Mouse (Mus musculus) C2C12 (cell line): Measurements from ENCODE around the gene H2-D1. TPM values are rescaled to one million over a fixed set of nuclear protein-coding genes. Genes with fewer than 3 reads are reported as not detected.

Source experiments
- H3K27me3 ChIP-seq: one replicate; pipeline ENCODE4 v1.6.1; 2011; ENCODE audit not compliant: control insufficient read depth, insufficient read depth, insufficient read length
- H3K36me3 ChIP-seq: one replicate; pipeline ENCODE4 v1.6.1; 2011; ENCODE audit not compliant: control insufficient read depth, insufficient read depth
- H3K4me3 ChIP-seq: one replicate; pipeline ENCODE4 v1.5.1; 2011; ENCODE audit warnings: mild to moderate bottlenecking, control low read depth; ENCODE audit not compliant: poor library complexity, insufficient read depth, severe bottlenecking
- H3K79me2 ChIP-seq: one replicate; pipeline ENCODE4 v1.6.1; 2011; ENCODE audit not compliant: control insufficient read depth, insufficient read depth
- H3K79me3 ChIP-seq: one replicate; pipeline ENCODE4 v1.6.1; 2011; ENCODE audit warnings: low read depth, control low read depth
- H3ac ChIP-seq: one replicate; pipeline ENCODE3; 2011; ENCODE audit warnings: low read depth; ENCODE audit not compliant: control insufficient read depth, insufficient read length
- CEBPB ChIP-seq: IDR thresholded peaks from one replicate; pipeline ENCODE4 v1.6.1; 2011; ENCODE audit warnings: low read depth, mild to moderate bottlenecking, control low read depth, moderate library complexity
- CTCF ChIP-seq: IDR thresholded peaks from one replicate; pipeline ENCODE4 v1.5.1; 2011; ENCODE audit not compliant: control insufficient read depth, insufficient read depth, insufficient read length
- FOSL1 ChIP-seq: IDR thresholded peaks from one replicate; pipeline ENCODE4 v1.8.0; 2011; ENCODE audit warnings: mild to moderate bottlenecking, low read length; ENCODE audit not compliant: poor library complexity, insufficient read depth, severe bottlenecking
- MAX ChIP-seq: IDR thresholded peaks from one replicate; pipeline ENCODE4 v1.6.1; 2011; ENCODE audit warnings: mild to moderate bottlenecking, control low read depth
- MYOD1 ChIP-seq: IDR thresholded peaks from one replicate; pipeline ENCODE4 v1.6.1; 2011; ENCODE audit warnings: low read depth; ENCODE audit not compliant: control insufficient read depth, insufficient read length
- MYOG ChIP-seq: IDR thresholded peaks from one replicate; pipeline ENCODE4 v1.6.1; 2011; ENCODE audit not compliant: control insufficient read depth, insufficient read length; ENCODE audit errors: extremely low read depth
- USF1 ChIP-seq: IDR thresholded peaks from one replicate; pipeline ENCODE4 v1.6.1; 2011; ENCODE audit warnings: low read depth, mild to moderate bottlenecking, control low read depth, moderate library complexity
- polyA plus RNA-seq: library from polyadenylated mRNA; unstranded; fragments of >200 nt; fragmentation: generic; extraction: Trizol; gene quantifications from one replicate; pipeline ENCODE4 v1.2.1, GENCODE M21; 2012; ENCODE audit warnings: missing spikeins

The H2-D1 gene
- polyA plus RNA-seq, 1 experiment: 23.5 TPM

GRCm38 (mm10) chr17:35252619-35253292 lies 9.8 kb upstream of the H2-D1 start:
- Histone ChIP-seq H3ac (no peak overlapping the region), H3K27me3 (no peaks in the 10 kb centered on the region), H3K79me3 (peaks cover 6% of the 10 kb centered on the region), H3K4me3 (no peak overlapping the region), H3K79me2 (peaks cover 35% of the 10 kb centered on the region), H3K36me3 (peaks cover 64% of the 10 kb centered on the region)
- no peak for TF ChIP-seq CTCF
- TF ChIP-seq FOSL1: no peak
- no peak for TF ChIP-seq MAX
- TF ChIP-seq MYOD1: no peak
- TF ChIP-seq USF1: no peak
- TF ChIP-seq MYOG: no peak
- TF ChIP-seq CEBPB: no peak

GRCm38 (mm10) chr17:35253293-35254093 lies 9.0 kb upstream of the H2-D1 start:
- Histone ChIP-seq H3K79me3 (peaks cover 6% of the 10 kb centered on the region), H3K36me3 (peaks cover 59% of the 10 kb centered on the region)

GRCm38 (mm10) chr17:35254241-35255098 lies 8.1 kb upstream of the H2-D1 start:
- peaks cover 49% of the 10 kb centered on the region for H3K36me3 ChIP-seq
- no peak overlapping the region for H3ac ChIP-seq
- H3K27me3 ChIP-seq: no peaks in the 10 kb centered on the region
- H3K79me2 ChIP-seq: peaks cover 18% of the 10 kb centered on the region
- TF ChIP-seq MYOG (no peak), FOSL1 (no peak), MAX (no peak), USF1 (no peak), MYOD1 (no peak), CTCF (peak; percentile 50), CEBPB (no peak)
- no peak overlapping the region for H3K4me3 ChIP-seq
- peaks cover 4% of the 10 kb centered on the region for H3K79me3 ChIP-seq

More at GRCm38 (mm10) chr17:35253293-35254093, 9.0 kb upstream of the H2-D1 start:
- no peaks in the 10 kb centered on the region for H3K27me3 ChIP-seq
- no peak overlapping the region for H3K4me3 ChIP-seq
- no peak overlapping the region for H3ac ChIP-seq
- TF ChIP-seq USF1 (no peak), CTCF (no peak), MYOG (no peak), MAX (no peak), MYOD1 (no peak), FOSL1 (no peak), CEBPB (no peak)
- H3K79me2 ChIP-seq: peaks cover 28% of the 10 kb centered on the region

- Histone ChIP-seq H3K36me3 (peaks cover 41% of the 10 kb centered on the region), H3K79me3 (peaks cover 2% of the 10 kb centered on the region), H3K27me3 (no peaks in the 10 kb centered on the region), H3K79me2 (peaks cover 10% of the 10 kb centered on the region), H3K4me3 (no peak overlapping the region), H3ac (no peak overlapping the region)
- TF ChIP-seq CEBPB: no peak
- TF ChIP-seq FOSL1: no peak
- TF ChIP-seq MAX: no peak
- no peak for TF ChIP-seq MYOD1
- no peak for TF ChIP-seq CTCF
- TF ChIP-seq USF1: no peak
- no peak for TF ChIP-seq MYOG
These were observed 7.2 kb upstream of the H2-D1 start for GRCm38 (mm10) chr17:35255301-35255700.

GRCm38 (mm10) chr17:35255704-35256103 lies 6.8 kb upstream of the H2-D1 start:
- no peak for TF ChIP-seq MYOD1
- no peak for TF ChIP-seq CEBPB
- TF ChIP-seq CTCF: no peak
- TF ChIP-seq USF1: no peak
- no peak for TF ChIP-seq FOSL1
- TF ChIP-seq MYOG: no peak
- no peak for TF ChIP-seq MAX
- peaks cover 6% of the 10 kb centered on the region for H3K79me2 ChIP-seq
- H3K36me3 ChIP-seq: peaks cover 37% of the 10 kb centered on the region
- no peaks in the 10 kb centered on the region for H3K27me3 ChIP-seq
- no peak overlapping the region for H3K4me3 ChIP-seq
- peaks cover 2% of the 10 kb centered on the region for H3K79me3 ChIP-seq
- no peak overlapping the region for H3ac ChIP-seq
